Mouse (Mus musculus): Measurements from ENCODE around the gene Rnf144a.

DNA sequence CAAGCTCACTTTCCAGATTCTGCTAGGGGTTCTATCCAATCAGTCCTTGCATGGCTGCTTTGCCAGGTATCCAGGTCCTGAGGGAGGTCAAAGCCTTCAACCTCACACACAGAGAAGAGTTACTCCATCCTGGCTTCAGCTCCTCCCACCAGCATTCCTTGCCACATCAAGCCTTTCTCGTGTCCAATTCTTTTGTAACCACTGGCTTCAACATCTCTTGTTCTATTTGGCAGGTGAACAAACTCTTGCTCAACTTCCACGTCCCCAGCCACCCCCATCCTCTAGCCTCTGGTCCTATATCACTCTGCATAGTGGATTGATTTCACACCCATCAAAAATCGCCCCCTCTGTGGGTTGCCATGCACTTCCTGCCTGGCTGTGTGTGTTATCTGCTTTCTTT is 98.8 kb downstream of the Rnf144a start:
- no peak for TF ChIP-seq POLR2A (IDR thresholded peaks at IDR 0.05; ENCODE audit: borderline replicate concordance, extremely low read depth, low read depth, low read length)
- no peak for TF ChIP-seq CTCF (IDR thresholded peaks at IDR 0.05; ENCODE audit: insufficient read depth, low read length)

All from lung, adult 2 months (tissue).